8 mouse cellular contexts compared by ENCODE assay signal in genomic region chr19:12011560-12012556, GRCm38 (mm10). TPM values are rescaled to one million over a fixed set of nuclear protein-coding genes. Genes with fewer than 3 reads are reported as not detected.
DNase-seq lines count a peak whose midpoint lies in the region; ATAC-seq and TF ChIP-seq lines count a peak whose summit lies in the region.

No protein-coding gene starts in this region.

- no peaks in the 10 kb centered on the region for H3K9me3 ChIP-seq in embryonic facial prominence, embryonic 13.5 days
- H3K9me3 ChIP-seq in limb, embryonic 11.5 days (ENCODE audit: control insufficient read depth, low read length) = no peaks in the 10 kb centered on the region
- H3K9me3 ChIP-seq in midbrain, embryonic 13.5 days = no peaks in the 10 kb centered on the region

- TF ChIP-seq EP300 in heart, adult 2 months (IDR thresholded peaks at IDR 0.05; ENCODE audit: insufficient read depth, low read depth, low read length) = peak; percentile 30; the same call in 1 of the 2 replicates

- TF ChIP-seq CTCF in heart, adult 2 months (IDR thresholded peaks at IDR 0.05) = peak; percentile 70
- TF ChIP-seq CTCF in kidney, adult 2 months (conservative IDR thresholded peaks at IDR 0.05; ENCODE audit: insufficient read depth, insufficient read length, low read depth, low read length) = peak; percentile 68
- peak; percentile 93 for TF ChIP-seq CTCF in small intestine, adult 2 months (IDR thresholded peaks at IDR 0.05; ENCODE audit: extremely low read depth, insufficient read length, insufficient replicate concordance, low read depth, low read length)

- under 1% methylated on average over 49 of the region's 49 CpGs for WGBS in embryonic facial prominence, embryonic 13.5 days
- under 1% methylated on average over 49 of the region's 49 CpGs for WGBS in heart, adult 2 months
- under 1% methylated on average over 49 of the region's 49 CpGs for WGBS in kidney, adult 2 months
- WGBS in limb, embryonic 11.5 days = under 1% methylated on average over 48 of the region's 49 CpGs
- WGBS in midbrain, embryonic 13.5 days = under 1% methylated on average over 49 of the region's 49 CpGs
- under 1% methylated on average over 49 of the region's 49 CpGs for WGBS in small intestine, adult 2 months

- H3K27me3 ChIP-seq in embryonic facial prominence, embryonic 13.5 days = no peaks in the 10 kb centered on the region
- H3K27me3 ChIP-seq in heart, adult 2 months (ENCODE audit: control insufficient read depth, insufficient read depth, low read length) = no peaks in the 10 kb centered on the region
- no peaks in the 10 kb centered on the region for H3K27me3 ChIP-seq in kidney, adult 2 months (replicated peaks; ENCODE audit: control insufficient read depth, insufficient read depth, low read length)
- H3K27me3 ChIP-seq in limb, embryonic 11.5 days (ENCODE audit: control insufficient read depth, insufficient read depth, low read length) = no peaks in the 10 kb centered on the region
- no peaks in the 10 kb centered on the region for H3K27me3 ChIP-seq in midbrain, embryonic 13.5 days
- no peaks in the 10 kb centered on the region for H3K27me3 ChIP-seq in small intestine, adult 2 months (ENCODE audit: control insufficient read depth, insufficient read depth, low read length)

- peak overlapping the region; percentile 64 for H3K9ac ChIP-seq in embryonic facial prominence, embryonic 13.5 days
- peak overlapping the region; percentile 84 for H3K9ac ChIP-seq in heart, adult 2 months (ENCODE audit: low read depth, low read length)
- no peak overlapping the region for H3K9ac ChIP-seq in limb, embryonic 11.5 days (ENCODE audit: low read length)
- H3K9ac ChIP-seq in midbrain, embryonic 13.5 days (replicated peaks) = no peak overlapping the region

- H3K36me3 ChIP-seq in embryonic facial prominence, embryonic 13.5 days = no peaks in the 10 kb centered on the region
- H3K36me3 ChIP-seq in heart, adult 2 months (ENCODE audit: control insufficient read depth, insufficient read depth, low read length) = no peaks in the 10 kb centered on the region
- no peaks in the 10 kb centered on the region for H3K36me3 ChIP-seq in kidney, adult 2 months (ENCODE audit: control insufficient read depth, insufficient read depth, low read length)
- no peaks in the 10 kb centered on the region for H3K36me3 ChIP-seq in limb, embryonic 11.5 days (ENCODE audit: control insufficient read depth, insufficient read depth, low read length)
- no peaks in the 10 kb centered on the region for H3K36me3 ChIP-seq in midbrain, embryonic 13.5 days
- H3K36me3 ChIP-seq in small intestine, adult 2 months (ENCODE audit: control insufficient read depth, insufficient read depth, low read length) = no peaks in the 10 kb centered on the region

- H3K4me3 ChIP-seq in embryonic facial prominence, embryonic 13.5 days = peak overlapping the region; percentile 69
- peak overlapping the region; percentile 78 for H3K4me3 ChIP-seq in heart, adult 2 months
- peak overlapping the region; percentile 55 for H3K4me3 ChIP-seq in kidney, adult 2 months (ENCODE audit: insufficient read depth, low read depth, low read length)
- peak overlapping the region; percentile 59 for H3K4me3 ChIP-seq in limb, embryonic 11.5 days (ENCODE audit: low read depth, low read length)
- H3K4me3 ChIP-seq in midbrain, embryonic 13.5 days (replicated peaks) = peak overlapping the region; percentile 62
- H3K4me3 ChIP-seq in small intestine, adult 2 months (ENCODE audit: low read depth, low read length) = peak overlapping the region; percentile 88

- peaks cover 11% of the 10 kb centered on the region; the same call in 1 of the 2 replicates for H3K4me1 ChIP-seq in embryonic facial prominence, embryonic 13.5 days
- 0 out of 2 replicates have a peak, but pooled peaks cover 1% of the 10 kb centered on the region for H3K4me1 ChIP-seq in heart, adult 2 months (ENCODE audit: control insufficient read depth, insufficient read depth, low read length)
- no peaks in the 10 kb centered on the region for H3K4me1 ChIP-seq in kidney, adult 2 months (ENCODE audit: control insufficient read depth, insufficient read depth, low read length)
- H3K4me1 ChIP-seq in limb, embryonic 11.5 days (ENCODE audit: control insufficient read depth, insufficient read depth, low read length) = no peaks in the 10 kb centered on the region
- H3K4me1 ChIP-seq in midbrain, embryonic 13.5 days (replicated peaks) = peaks cover 12% of the 10 kb centered on the region
- 0 out of 2 replicates have a peak, but pooled peaks cover 2% of the 10 kb centered on the region for H3K4me1 ChIP-seq in small intestine, adult 2 months (ENCODE audit: control insufficient read depth, insufficient read depth, insufficient read length, low read length)

- H3K79me2 ChIP-seq in heart, adult 2 months (replicated peaks; ENCODE audit: control insufficient read depth, insufficient read depth, low read length) = no peaks in the 10 kb centered on the region

- peak; percentile 84 for ATAC-seq in embryonic facial prominence, embryonic 13.5 days (ENCODE audit: insufficient number of reproducible peaks, insufficient read depth, low FRiP score, low TSS enrichment, low read depth)
- ATAC-seq in limb, embryonic 11.5 days (ENCODE audit: insufficient number of reproducible peaks, low FRiP score, low TSS enrichment, low read depth) = peak; percentile 87
- peak; percentile 80 for ATAC-seq in midbrain, embryonic 13.5 days

- H3K27ac ChIP-seq in embryonic facial prominence, embryonic 13.5 days = peak overlapping the region; percentile 90
- peak overlapping the region; percentile 69 for H3K27ac ChIP-seq in heart, adult 2 months
- H3K27ac ChIP-seq in kidney, adult 2 months (ENCODE audit: insufficient read depth, low read depth, low read length) = peak overlapping the region; percentile 0; the same call in 1 of the 2 replicates
- 0 out of 2 replicates have a peak overlapping the region, but pooled peaks have one; percentile 8 for H3K27ac ChIP-seq in limb, embryonic 11.5 days (replicated peaks; ENCODE audit: low read depth, low read length)
- peak overlapping the region; percentile 75 for H3K27ac ChIP-seq in midbrain, embryonic 13.5 days
- peak overlapping the region; percentile 97 for H3K27ac ChIP-seq in small intestine, adult 2 months (ENCODE audit: insufficient read depth, low read depth, low read length)

- TF ChIP-seq POLR2A in heart, adult 2 months (IDR thresholded peaks at IDR 0.05; ENCODE audit: insufficient read depth, low read depth, low read length) = no peak
- no peak for TF ChIP-seq POLR2A in kidney, adult 2 months (IDR thresholded peaks at IDR 0.05; ENCODE audit: low read depth, low read length)
- TF ChIP-seq POLR2A in small intestine, adult 2 months (IDR thresholded peaks at IDR 0.05; ENCODE audit: low read depth, low read length) = peak; percentile 31; the same call in 1 of the 2 replicates

- intact Hi-C loops in heart, adult 2 months (cut with DNase I) = loop anchor here (2.0 to 10.0 kb wide), 5 partner anchors 99 to 1830 kb away; partner anchors contain the start of genes Fads1, Lpxn, Mrpl16 and Patl1

- peak overlapping the region; percentile 67 for H3K4me2 ChIP-seq in embryonic facial prominence, embryonic 13.5 days
- H3K4me2 ChIP-seq in limb, embryonic 11.5 days (ENCODE audit: low read depth, severe bottlenecking) = peak overlapping the region; percentile 48
- peak overlapping the region; percentile 63 for H3K4me2 ChIP-seq in midbrain, embryonic 13.5 days (replicated peaks)

- DNase-seq in 3T3-L1 (ENCODE audit: low read depth, low spot score) = peak; percentile 99
- peak; percentile 72 to 82 for DNase-seq in adrenal gland, postnatal 4 days (ENCODE audit: low spot score in 2 of 2)
- peak; percentile 89 for DNase-seq in heart, adult 2 months
- DNase-seq in kidney, adult 2 months = peak; percentile 93
- peak; percentile 97 for DNase-seq in limb, embryonic 11.5 days (ENCODE audit: low spot score)

RNA-seq across cellular contexts. Expression of gene Olfr1423, which starts 29.3 kb away (rescaled TPM):
- total RNA-seq in adrenal gland, postnatal 4 days (2021) = not detected
- not detected in 2 replicates for polyA plus RNA-seq in embryonic facial prominence, embryonic 13.5 days (2015; fragmentation: Nextera tagmentation; extraction: Ambion mirVana)
- total RNA-seq in heart, adult 2 months (2021) = not detected
- polyA plus RNA-seq in heart, adult 2 months (2012; rRNA removed) = not detected in 2 replicates
- not detected in 2 replicates for polyA plus RNA-seq in kidney, adult 2 months (2012; rRNA removed)
- not detected in 2 replicates for polyA plus RNA-seq in limb, embryonic 11.5 days (2014; fragmentation: Nextera tagmentation; extraction: Ambion mirVana)
- not detected in 2 replicates for polyA plus RNA-seq in midbrain, embryonic 13.5 days (2015; fragmentation: Nextera tagmentation; extraction: Ambion mirVana)
- not detected in 2 replicates for polyA plus RNA-seq in small intestine, adult 2 months (2012; rRNA removed)

RNA-seq across cellular contexts. Expression of gene Osbp, which starts 46.1 kb away (rescaled TPM):
- total RNA-seq in adrenal gland, postnatal 4 days (2021) = 10 to 100 TPM; 71.0 to 74.0 TPM
- polyA plus RNA-seq in embryonic facial prominence, embryonic 13.5 days (2015; fragmentation: Nextera tagmentation; extraction: Ambion mirVana) = 5.0 and 7.0 TPM in 2 replicates
- 10 to 100 TPM; 81.7 to 95.1 TPM for total RNA-seq in heart, adult 2 months (2021)
- 33.8 and 57.2 TPM in 2 replicates for polyA plus RNA-seq in heart, adult 2 months (2012; rRNA removed)
- 21.7 and 24.8 TPM in 2 replicates for polyA plus RNA-seq in kidney, adult 2 months (2012; rRNA removed)
- 6.1 and 7.2 TPM in 2 replicates for polyA plus RNA-seq in limb, embryonic 11.5 days (2014; fragmentation: Nextera tagmentation; extraction: Ambion mirVana)
- 3.9 and 4.1 TPM in 2 replicates for polyA plus RNA-seq in midbrain, embryonic 13.5 days (2015; fragmentation: Nextera tagmentation; extraction: Ambion mirVana)
- 7.0 and 12.0 TPM in 2 replicates for polyA plus RNA-seq in small intestine, adult 2 months (2012; rRNA removed)

RNA-seq across cellular contexts. Expression of gene Olfr1424, which starts 50.6 kb away (rescaled TPM):
- total RNA-seq in adrenal gland, postnatal 4 days (2021) = not detected
- not detected in 2 replicates for polyA plus RNA-seq in embryonic facial prominence, embryonic 13.5 days (2015; fragmentation: Nextera tagmentation; extraction: Ambion mirVana)
- not detected for total RNA-seq in heart, adult 2 months (2021)
- not detected in 2 replicates for polyA plus RNA-seq in heart, adult 2 months (2012; rRNA removed)
- not detected in 2 replicates for polyA plus RNA-seq in kidney, adult 2 months (2012; rRNA removed)
- polyA plus RNA-seq in limb, embryonic 11.5 days (2014; fragmentation: Nextera tagmentation; extraction: Ambion mirVana) = not detected in 2 replicates
- polyA plus RNA-seq in midbrain, embryonic 13.5 days (2015; fragmentation: Nextera tagmentation; extraction: Ambion mirVana) = not detected in 2 replicates
- not detected in 2 replicates for polyA plus RNA-seq in small intestine, adult 2 months (2012; rRNA removed)

Comparison
In these comparisons a context has a peak if more than half of its experiments do, and no peak if none do; other contexts are left out.
1. Peak in every context shown above with its lines: DNase-seq, ATAC-seq, H3K4me3 ChIP-seq and H3K27ac ChIP-seq.
2. H3K27ac ChIP-seq: peak in every context shown above with its lines; median percentile 97 in small intestine, adult 2 months; 90 in embryonic facial prominence, embryonic 13.5 days; 75 in midbrain, embryonic 13.5 days; 69 in heart, adult 2 months; 8 in limb, embryonic 11.5 days; 0 in kidney, adult 2 months.
3. H3K9ac ChIP-seq: peak in embryonic facial prominence, embryonic 13.5 days (single experiment) and heart, adult 2 months (single experiment); none in limb, embryonic 11.5 days (single experiment) and midbrain, embryonic 13.5 days (single experiment).